In genomic region chr9:51766175-51767062, GRCm38 (mm10) we compare ENCODE assay signal across 8 mouse cellular contexts. TPM values are rescaled to one million over a fixed set of nuclear protein-coding genes. Genes with fewer than 3 reads are reported as not detected.
DNase-seq lines count a peak whose midpoint lies in the region; ATAC-seq lines count a peak whose summit lies in the region.

No protein-coding gene starts in this region.

- peak overlapping the region; percentile 84 for H3K4me3 ChIP-seq in heart, embryonic 10.5 days
- peak overlapping the region; percentile 70 for H3K4me3 ChIP-seq in embryonic facial prominence, embryonic 12.5 days
- H3K4me3 ChIP-seq in intestine, embryonic 15.5 days (replicated peaks), result peak overlapping the region; percentile 69
- peak overlapping the region; percentile 59 for H3K4me3 ChIP-seq in liver, embryonic 16.5 days (ENCODE audit: low read depth, low read length)

- no peak overlapping the region; the same call in 1 of the 2 replicates for H3K27ac ChIP-seq in heart, embryonic 10.5 days
- no peak overlapping the region for H3K27ac ChIP-seq in embryonic facial prominence, embryonic 12.5 days
- no peak overlapping the region for H3K27ac ChIP-seq in intestine, embryonic 15.5 days
- H3K27ac ChIP-seq in liver, embryonic 16.5 days (ENCODE audit: low read length), result no peak overlapping the region

- WGBS in heart, embryonic 10.5 days, result under 1% methylated on average over 22 of the region's 29 CpGs
- under 1% methylated on average over 29 of the region's 29 CpGs for WGBS in embryonic facial prominence, embryonic 12.5 days
- WGBS in intestine, embryonic 15.5 days, result under 1% methylated on average over 26 of the region's 29 CpGs
- WGBS in liver, embryonic 16.5 days (ENCODE audit: insufficient replicate concordance), result 1% methylated on average over 28 of the region's 29 CpGs

- no peaks in the 10 kb centered on the region for H3K9me3 ChIP-seq in heart, embryonic 10.5 days
- H3K9me3 ChIP-seq in embryonic facial prominence, embryonic 12.5 days, result no peaks in the 10 kb centered on the region
- no peaks in the 10 kb centered on the region for H3K9me3 ChIP-seq in intestine, embryonic 15.5 days
- H3K9me3 ChIP-seq in liver, embryonic 16.5 days (replicated peaks; ENCODE audit: control insufficient read depth, low read length), result no peaks in the 10 kb centered on the region

- H3K36me3 ChIP-seq in heart, embryonic 10.5 days, result no peaks in the 10 kb centered on the region
- no peaks in the 10 kb centered on the region for H3K36me3 ChIP-seq in embryonic facial prominence, embryonic 12.5 days
- H3K36me3 ChIP-seq in intestine, embryonic 15.5 days, result no peaks in the 10 kb centered on the region
- no peaks in the 10 kb centered on the region for H3K36me3 ChIP-seq in liver, embryonic 16.5 days (ENCODE audit: control insufficient read depth, insufficient read depth)

- H3K9ac ChIP-seq in embryonic facial prominence, embryonic 12.5 days, result peak overlapping the region; percentile 59; the same call in 1 of the 2 replicates
- H3K9ac ChIP-seq in intestine, embryonic 15.5 days, result 0 out of 2 replicates have a peak overlapping the region, but pooled peaks have one; percentile 60
- no peak overlapping the region for H3K9ac ChIP-seq in liver, embryonic 16.5 days (ENCODE audit: low read depth, low read length)

- H3K4me2 ChIP-seq in embryonic facial prominence, embryonic 12.5 days (replicated peaks), result peak overlapping the region; percentile 92
- peak overlapping the region; percentile 95 for H3K4me2 ChIP-seq in intestine, embryonic 15.5 days (replicated peaks)
- H3K4me2 ChIP-seq in liver, embryonic 16.5 days (ENCODE audit: low read depth, low read length), result peak overlapping the region; percentile 75

- no peak for ATAC-seq in embryonic facial prominence, embryonic 12.5 days (ENCODE audit: insufficient number of reproducible peaks, insufficient read depth, low FRiP score, low TSS enrichment)
- peak; percentile 35; the same call in 1 of the 2 replicates for ATAC-seq in intestine, embryonic 15.5 days
- ATAC-seq in liver, embryonic 16.5 days (ENCODE audit: low read depth), result no peak

- intact Hi-C loops in heart, postnatal 14 days (cut with DNase I), result loop anchor here (5.0 kb wide), 1 partner anchor 141 kb away; no protein-coding TSS in a partner anchor

- H3K27me3 ChIP-seq in heart, embryonic 10.5 days (ENCODE audit: insufficient read depth, poor library complexity, severe bottlenecking), result peaks cover 61% of the 10 kb centered on the region
- H3K27me3 ChIP-seq in embryonic facial prominence, embryonic 12.5 days, result peaks cover 56% of the 10 kb centered on the region
- peaks cover 16% of the 10 kb centered on the region for H3K27me3 ChIP-seq in intestine, embryonic 15.5 days (replicated peaks)
- H3K27me3 ChIP-seq in liver, embryonic 16.5 days (ENCODE audit: control insufficient read depth, insufficient read depth, low read depth, low read length), result peaks cover 51% of the 10 kb centered on the region

- H3K4me1 ChIP-seq in heart, embryonic 10.5 days, result peaks cover 21% of the 10 kb centered on the region
- 0 out of 2 replicates have a peak, but pooled peaks cover 9% of the 10 kb centered on the region for H3K4me1 ChIP-seq in embryonic facial prominence, embryonic 12.5 days
- peaks cover 16% of the 10 kb centered on the region for H3K4me1 ChIP-seq in intestine, embryonic 15.5 days (replicated peaks)
- peaks cover 7% of the 10 kb centered on the region for H3K4me1 ChIP-seq in liver, embryonic 16.5 days (ENCODE audit: control insufficient read depth, low read depth, low read length)

- DNase-seq in heart, embryonic 10.5 days (ENCODE audit: low spot score), result peak; percentile 79
- no peak for DNase-seq in heart, postnatal 14 days
- peak; percentile 16 for DNase-seq in adrenal gland, adult 8-10 months
- peak; percentile 48 to 60 for DNase-seq in right cerebral cortex, adult 2 months (ENCODE audit: low spot score in 2 of 2)
- no peak for DNase-seq in spleen, postnatal 10 days (ENCODE audit: low spot score in 2 of 2)

RNA-seq across cellular contexts. Expression of gene Arhgap20, which starts 1.3 kb away (rescaled TPM):
- 0.52 and 0.69 TPM in 2 replicates for polyA plus RNA-seq in heart, embryonic 10.5 days (2016; fragmentation: Nextera tagmentation; extraction: Ambion mirVana)
- total RNA-seq in heart, postnatal 14 days (2021), result 10 to 100 TPM in 1 of 2 experiments, 1 to 10 TPM in 1; 9.3 to 11.2 TPM
- 1 to 10 TPM; 1.2 to 2.7 (median 2.1) TPM for total RNA-seq in adrenal gland, adult 8-10 months (2022)
- polyA plus RNA-seq in embryonic facial prominence, embryonic 12.5 days (2016; fragmentation: Nextera tagmentation; extraction: Ambion mirVana), result 5.9 and 6.5 TPM in 2 replicates
- 2.3 and 2.8 TPM in 2 replicates for polyA plus RNA-seq in intestine, embryonic 15.5 days (2015; fragmentation: Nextera tagmentation; extraction: Ambion mirVana)
- 0.09 and 0.12 TPM in 2 replicates for polyA plus RNA-seq in liver, embryonic 16.5 days (2015; fragmentation: Nextera tagmentation; extraction: Ambion mirVana)

Comparison
In these comparisons a context has a peak if more than half of its experiments do, and no peak if none do; other contexts are left out.
1. DNase-seq: peak in heart, embryonic 10.5 days (single experiment), adrenal gland, adult 8-10 months (single experiment) and right cerebral cortex, adult 2 months (2 of 2); none in heart, postnatal 14 days (0 of 2) and spleen, postnatal 10 days (0 of 2).
2. Peak in every context shown above with its lines, with median percentiles within 50 percentile points of each other: H3K4me3 ChIP-seq and H3K4me2 ChIP-seq.